Mouse (Mus musculus) C2C12 (cell line): ENCODE data around the gene Gstk1.

Experiments
- CTCF ChIP-seq: IDR thresholded peaks from one replicate; pipeline ENCODE4 v1.5.1; 2011; ENCODE audit not compliant: control insufficient read depth, insufficient read depth, insufficient read length
- FOSL1 ChIP-seq: IDR thresholded peaks from one replicate; pipeline ENCODE4 v1.8.0; 2011; ENCODE audit warnings: mild to moderate bottlenecking, low read length; ENCODE audit not compliant: poor library complexity, insufficient read depth, severe bottlenecking
- MYOG ChIP-seq: IDR thresholded peaks from one replicate; pipeline ENCODE4 v1.6.1; 2011; ENCODE audit not compliant: control insufficient read depth, insufficient read length; ENCODE audit errors: extremely low read depth
- USF1 ChIP-seq: IDR thresholded peaks from one replicate; pipeline ENCODE4 v1.6.1; 2011; ENCODE audit warnings: low read depth, mild to moderate bottlenecking, control low read depth, moderate library complexity

DNA sequence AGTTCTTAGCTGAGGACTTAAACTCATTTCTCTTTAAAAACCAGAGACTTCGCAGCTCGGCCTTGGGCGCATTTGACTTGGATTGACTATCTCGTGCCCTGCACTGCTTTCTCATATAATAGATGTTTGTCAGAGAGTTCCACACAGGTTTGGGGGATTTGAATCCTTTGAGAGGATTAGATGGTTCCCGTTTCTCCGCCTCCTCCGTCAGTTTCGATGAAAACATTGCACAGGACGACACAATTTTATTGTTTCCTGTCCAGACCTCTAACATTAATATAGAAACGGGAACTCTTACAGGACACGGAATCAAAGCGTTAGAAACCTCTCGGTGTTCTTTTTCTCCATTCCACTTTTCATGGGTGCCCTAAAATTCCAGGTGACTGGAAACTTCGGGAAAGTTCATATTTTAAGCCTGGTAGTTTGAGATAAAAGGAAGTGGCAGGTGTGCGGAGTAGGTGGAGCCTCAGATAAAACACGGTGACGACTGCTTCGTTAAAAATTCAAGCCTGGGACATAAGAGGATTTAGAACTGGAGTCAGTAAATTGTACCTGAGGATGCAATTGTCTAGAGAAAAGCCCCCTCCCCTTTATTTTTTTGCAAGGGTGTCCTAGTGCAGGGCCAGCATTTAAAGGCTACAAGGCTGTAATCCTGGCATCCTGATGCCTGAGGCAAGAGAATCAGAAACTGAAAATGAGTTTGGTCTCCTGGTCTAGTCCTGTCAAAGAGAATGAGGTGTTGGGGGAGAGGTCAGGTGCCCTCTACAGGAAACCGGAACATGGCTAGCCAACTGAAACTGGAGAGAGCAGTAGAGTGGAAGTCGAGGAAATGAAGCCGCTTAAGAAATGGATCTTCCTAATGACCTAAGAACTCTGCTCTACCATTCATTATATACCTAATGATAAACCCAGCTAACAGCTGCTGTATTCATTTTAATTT lies 19.9 kb downstream of the Gstk1 start:
- TF ChIP-seq CTCF, result no peak
- TF ChIP-seq USF1, result no peak
- TF ChIP-seq MYOG, result no peak
- TF ChIP-seq FOSL1, result no peak
